Mouse (Mus musculus): ENCODE results near the gene Paip2b. TPM values are rescaled to one million over a fixed set of nuclear protein-coding genes. Genes with fewer than 3 reads are reported as not detected.
"Not testable (repeated sequence)": the region's sequence is repeated elsewhere in the genome, so short reads cannot be mapped to it uniquely, and the experiment has no call there.

Gene Paip2b
- polyA plus RNA-seq, 1 experiment from 2014 or later: 4.9 TPM

GRCm38 (mm10) chr6:83795492-83795900 lies 36.0 kb downstream of the Paip2b start:
- Histone ChIP-seq H3K4me1 (peaks cover 32% of the 10 kb centered on the region), H3K4me3 (peak overlapping the region; percentile 71), H3K9me3 (replicated peaks) (no peaks in the 10 kb centered on the region), H3K36me3 (peaks cover 4% of the 10 kb centered on the region; the same call in 1 of the 2 replicates), H3K27me3 (replicated peaks) (0 out of 2 replicates have a peak, but pooled peaks cover 14% of the 10 kb centered on the region), H3K9ac (peak overlapping the region; percentile 72), H3K27ac (peak overlapping the region; percentile 96), H3K4me2 (peak overlapping the region; percentile 97)
- ATAC-seq: peak; percentile 14
- 4% methylated on average over 13 of the region's 13 CpGs for WGBS (ENCODE audit: insufficient replicate concordance)

- WGBS (ENCODE audit: insufficient replicate concordance): under 1% methylated on average over 43 of the region's 43 CpGs
- H3K36me3 ChIP-seq: no peaks in the 10 kb centered on the region; the same call in 1 of the 2 replicates
- peak within 1 kb of the TSS; percentile 97 for H3K4me2 ChIP-seq
- H3K9ac ChIP-seq: peak within 1 kb of the TSS; percentile 72
- 0 out of 2 replicates have a peak, but pooled peaks cover 14% of the 10 kb centered on the region for H3K27me3 ChIP-seq (replicated peaks)
- peak within 1 kb of the TSS; percentile 96 for H3K27ac ChIP-seq
- peak within 1 kb of the TSS; percentile 71 for H3K4me3 ChIP-seq
- H3K4me1 ChIP-seq: peaks cover 32% of the 10 kb centered on the region
- peak; percentile 95 for ATAC-seq
- H3K9me3 ChIP-seq (replicated peaks): no peaks in the 10 kb centered on the region
These were observed 36.7 kb downstream of the Paip2b start, which contains the start of gene Nagk for GRCm38 (mm10) chr6:83794760-83795296. Nagk (plus strand) TSS chr6:83794982.

GRCm38 (mm10) chr6:83791251-83791890 lies 40.2 kb downstream of the Paip2b start:
- Histone ChIP-seq H3K36me3 (no peaks in the 10 kb centered on the region), H3K9ac (no peak overlapping the region), H3K4me3 (no peak overlapping the region), H3K27me3 (replicated peaks) (0 out of 2 replicates have a peak, but pooled peaks cover 7% of the 10 kb centered on the region), H3K9me3 (replicated peaks) (no peaks in the 10 kb centered on the region), H3K4me2 (no peak overlapping the region), H3K4me1 (peaks cover 30% of the 10 kb centered on the region), H3K27ac (no peak overlapping the region)
- 26% methylated on average over 4 of the region's 4 CpGs for WGBS (ENCODE audit: insufficient replicate concordance)
- ATAC-seq: no peak

DNA sequence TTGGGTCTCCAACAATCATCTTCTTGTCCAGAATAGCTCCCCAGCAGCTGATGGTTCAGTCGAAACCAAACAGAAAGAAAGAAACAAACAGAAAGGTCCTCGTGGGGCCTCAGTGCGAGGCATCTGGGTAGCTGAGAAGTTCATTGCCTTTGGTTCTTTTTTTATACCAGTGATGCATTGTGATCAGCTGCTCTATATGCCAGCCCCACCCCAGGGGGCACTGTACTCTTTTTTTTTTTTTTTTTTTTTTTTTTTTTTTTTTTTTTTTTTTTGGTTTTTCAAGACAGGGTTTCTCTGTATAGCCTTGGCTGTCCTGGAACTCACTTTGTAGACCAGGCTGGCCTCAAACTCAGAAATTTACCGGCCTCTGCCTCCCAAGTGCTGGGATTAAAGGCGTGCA lies 41.0 kb downstream of the Paip2b start:
- H3K9me3 ChIP-seq (replicated peaks); H3K36me3 ChIP-seq; ATAC-seq; H3K27me3 ChIP-seq (replicated peaks); H3K4me2 ChIP-seq; H3K9ac ChIP-seq; H3K4me3 ChIP-seq; H3K27ac ChIP-seq: not testable (repeated sequence)
- peaks cover 27% of the 10 kb centered on the region for H3K4me1 ChIP-seq
- 73% methylated on average over 5 of the region's 5 CpGs for WGBS (ENCODE audit: insufficient replicate concordance)

DNA sequence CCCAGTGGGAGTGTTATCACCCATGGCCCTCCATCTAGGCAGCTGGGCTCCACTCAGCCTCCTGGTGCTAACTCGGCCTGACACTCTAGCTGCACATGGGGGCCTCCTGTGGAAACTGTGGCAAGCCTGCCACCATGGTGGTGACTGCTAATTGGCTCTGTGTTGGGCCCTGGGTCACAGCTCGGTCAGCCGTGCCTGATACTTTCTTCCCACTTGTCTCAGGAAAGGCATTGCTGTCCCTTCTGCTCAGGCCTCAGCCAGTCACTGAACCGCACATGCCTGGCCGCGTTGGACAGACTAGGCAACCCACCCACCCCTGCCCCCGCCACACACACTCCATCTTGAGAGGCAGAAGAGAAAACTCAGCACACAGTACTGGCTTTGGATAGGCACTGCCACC lies 43.0 kb downstream of the Paip2b start:
- H3K27ac ChIP-seq: no peak overlapping the region
- no peak overlapping the region for H3K4me2 ChIP-seq
- WGBS (ENCODE audit: insufficient replicate concordance): 76% methylated on average over 7 of the region's 7 CpGs
- ATAC-seq: no peak
- no peaks in the 10 kb centered on the region for H3K36me3 ChIP-seq
- no peak overlapping the region for H3K9ac ChIP-seq
- no peak overlapping the region for H3K4me3 ChIP-seq
- peaks cover 9% of the 10 kb centered on the region for H3K27me3 ChIP-seq (replicated peaks)
- peaks cover 9% of the 10 kb centered on the region for H3K4me1 ChIP-seq
- H3K9me3 ChIP-seq (replicated peaks): no peaks in the 10 kb centered on the region

DNA sequence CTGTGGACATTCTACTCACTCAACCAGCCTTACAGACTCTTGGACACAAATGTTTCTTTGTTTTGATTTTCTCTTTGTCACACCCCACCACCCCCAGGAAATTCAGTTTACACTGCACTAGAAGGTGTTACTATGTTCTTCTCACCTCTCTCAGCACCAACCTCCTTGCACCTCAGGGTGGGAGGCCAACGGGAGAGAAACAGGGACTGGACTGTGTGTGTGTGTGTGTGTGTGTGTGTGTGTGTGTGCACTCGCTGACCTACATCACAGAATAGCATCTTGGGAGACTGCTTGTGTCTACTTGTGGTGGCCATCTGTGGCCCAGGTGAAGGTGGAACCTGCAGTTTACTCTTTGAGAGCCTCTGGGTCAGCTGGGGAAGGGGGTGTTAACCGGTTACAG lies 45.1 kb downstream of the Paip2b start:
- no peaks in the 10 kb centered on the region for H3K36me3 ChIP-seq
- no peak overlapping the region for H3K4me3 ChIP-seq
- ATAC-seq: no peak
- peaks cover 16% of the 10 kb centered on the region for H3K27me3 ChIP-seq (replicated peaks)
- 58% methylated on average over 3 of the region's 3 CpGs for WGBS (ENCODE audit: insufficient replicate concordance)
- H3K9ac ChIP-seq: no peak overlapping the region
- H3K27ac ChIP-seq: no peak overlapping the region
- no peaks in the 10 kb centered on the region for H3K9me3 ChIP-seq (replicated peaks)
- peaks cover 5% of the 10 kb centered on the region for H3K4me1 ChIP-seq
- H3K4me2 ChIP-seq: no peak overlapping the region

DNA sequence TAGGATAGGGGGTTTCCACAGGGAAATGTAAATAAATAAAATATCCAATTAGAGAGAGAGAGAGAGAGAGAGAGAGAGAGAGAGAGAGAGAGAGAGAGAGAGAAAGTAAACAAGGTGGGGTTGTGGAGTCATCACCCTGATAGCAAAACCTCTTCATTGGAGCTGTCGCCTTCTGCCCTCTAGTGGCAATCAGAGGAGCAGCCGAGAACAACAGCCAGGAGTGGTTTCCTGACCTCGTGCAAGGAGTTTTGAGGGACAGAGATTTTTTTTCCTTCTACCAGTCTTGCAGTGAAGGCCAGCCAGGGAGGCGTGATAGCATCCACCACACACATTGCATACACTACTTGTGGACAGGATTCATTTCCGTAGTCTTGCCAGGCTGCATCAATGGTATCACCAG lies 52.5 kb downstream of the Paip2b start:
- Histone ChIP-seq H3K36me3 (no peaks in the 10 kb centered on the region), H3K27me3 (replicated peaks) (peaks cover 7% of the 10 kb centered on the region; the same call in 1 of the 2 replicates), H3K27ac (no peak overlapping the region), H3K9me3 (replicated peaks) (no peaks in the 10 kb centered on the region), H3K4me3 (no peak overlapping the region), H3K9ac (no peak overlapping the region), H3K4me1 (peaks cover 19% of the 10 kb centered on the region), H3K4me2 (peak overlapping the region; percentile 14; the same call in 1 of the 2 replicates)
- ATAC-seq: no peak
- 6% methylated on average over 5 of the region's 5 CpGs for WGBS (ENCODE audit: insufficient replicate concordance)

- H3K27me3 ChIP-seq (replicated peaks): 0 out of 2 replicates have a peak, but pooled peaks cover 7% of the 10 kb centered on the region
- H3K27ac ChIP-seq: no peak overlapping the region
These were observed 53.2 kb downstream of the Paip2b start for GRCm38 (mm10) chr6:83778306-83778705.

DNA sequence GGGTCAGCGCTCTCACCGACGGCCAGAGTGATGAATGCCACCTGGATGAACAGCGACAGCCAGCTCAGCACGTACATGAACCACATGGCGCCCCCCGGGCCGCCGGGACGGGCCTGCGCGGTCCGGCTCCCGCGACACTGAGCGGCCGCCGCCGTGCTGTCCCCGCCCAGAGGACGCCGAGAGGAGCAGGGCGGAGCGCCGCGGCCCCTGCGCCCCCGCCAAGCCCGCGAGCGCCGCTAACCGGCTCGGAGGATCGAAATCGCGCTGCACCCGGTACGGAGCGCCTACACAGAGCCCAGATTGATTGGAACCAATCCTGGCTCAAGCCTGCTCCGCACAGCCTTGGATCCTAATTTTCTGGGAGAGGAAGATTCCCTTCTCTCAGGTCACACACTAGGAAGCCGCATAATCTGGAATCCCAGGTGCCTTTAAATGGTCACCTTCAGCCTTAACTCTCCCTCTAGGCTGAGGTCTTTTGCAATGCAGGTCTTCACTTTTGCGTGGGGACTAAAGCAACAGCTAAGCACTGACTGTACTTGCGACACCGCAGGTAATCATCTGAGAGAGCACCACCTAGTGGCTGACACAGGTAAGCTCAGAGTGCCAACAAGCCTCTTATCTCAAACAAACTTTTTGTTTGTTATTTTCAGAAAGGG lies 55.8 kb downstream of the Paip2b start, which contains the start of gene Tex261:
Tex261 (minus strand) TSS at position 176 of the 656 bp plus-strand sequence.
- H3K4me2 ChIP-seq: peak within 1 kb of the TSS; percentile 93
- under 1% methylated on average over 45 of the region's 45 CpGs for WGBS (ENCODE audit: insufficient replicate concordance)
- H3K27me3 ChIP-seq (replicated peaks): no peaks in the 10 kb centered on the region

More at GRCm38 (mm10) chr6:83778306-83778705, 53.2 kb downstream of the Paip2b start:
- H3K4me1 ChIP-seq: peaks cover 26% of the 10 kb centered on the region
- WGBS (ENCODE audit: insufficient replicate concordance): 70% methylated on average over 7 of the region's 7 CpGs
- no peaks in the 10 kb centered on the region for H3K9me3 ChIP-seq (replicated peaks)
- no peak overlapping the region for H3K4me2 ChIP-seq
- no peak overlapping the region for H3K9ac ChIP-seq
- peaks cover 5% of the 10 kb centered on the region for H3K36me3 ChIP-seq
- no peak overlapping the region for H3K4me3 ChIP-seq
- ATAC-seq: no peak

GRCm38 (mm10) chr6:83774781-83775563 lies 56.6 kb downstream of the Paip2b start:
- Histone ChIP-seq H3K9me3 (replicated peaks) (no peaks in the 10 kb centered on the region), H3K4me1 (peaks cover 26% of the 10 kb centered on the region), H3K4me2 (peak overlapping the region; percentile 93), H3K27ac (peak overlapping the region; percentile 86), H3K36me3 (peaks cover 37% of the 10 kb centered on the region), H3K9ac (peak overlapping the region; percentile 96), H3K27me3 (replicated peaks) (no peaks in the 10 kb centered on the region), H3K4me3 (peak overlapping the region; percentile 95)
- ATAC-seq: peak; percentile 56
- WGBS (ENCODE audit: insufficient replicate concordance): 1% methylated on average over 14 of the region's 14 CpGs

More for the DNA sequence above, 55.8 kb downstream of the Paip2b start, which contains the start of gene Tex261:
- Histone ChIP-seq H3K27ac (peak within 1 kb of the TSS; percentile 86), H3K9me3 (replicated peaks) (no peaks in the 10 kb centered on the region), H3K4me1 (peaks cover 26% of the 10 kb centered on the region), H3K4me3 (peak within 1 kb of the TSS; percentile 95), H3K9ac (peak within 1 kb of the TSS; percentile 96), H3K36me3 (peaks cover 31% of the 10 kb centered on the region)
- ATAC-seq: peak; percentile 92

DNA sequence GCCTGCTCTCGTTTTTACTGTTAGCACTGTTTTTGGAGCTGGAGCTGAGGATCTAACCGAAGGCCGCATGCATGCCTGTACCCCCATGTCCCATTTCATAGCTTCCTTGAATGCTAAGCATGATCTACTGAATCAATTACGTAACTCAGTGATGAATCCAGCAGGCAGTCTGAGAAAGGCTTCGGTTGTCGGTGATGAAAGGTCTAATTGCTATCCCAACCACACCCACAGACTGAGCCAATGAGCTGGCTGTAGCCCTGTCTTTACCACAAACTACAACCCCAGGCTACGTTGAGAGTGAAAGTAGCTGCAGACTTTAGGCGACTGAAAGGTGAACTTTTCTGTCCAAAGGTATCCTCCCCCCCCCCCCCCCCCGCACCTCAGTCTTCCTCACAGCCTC lies 57.4 kb downstream of the Paip2b start:
- WGBS (ENCODE audit: insufficient replicate concordance): 62% methylated on average over 8 of the region's 9 CpGs
- H3K27ac ChIP-seq: peak overlapping the region; percentile 86; the same call in 1 of the 2 replicates
- H3K4me2 ChIP-seq: peak overlapping the region; percentile 93
- ATAC-seq: no peak
- H3K27me3 ChIP-seq (replicated peaks): no peaks in the 10 kb centered on the region
- H3K4me1 ChIP-seq: peaks cover 26% of the 10 kb centered on the region
- H3K36me3 ChIP-seq: peaks cover 45% of the 10 kb centered on the region
- H3K9ac ChIP-seq: peak overlapping the region; percentile 96
- H3K4me3 ChIP-seq: peak overlapping the region; percentile 95
- H3K9me3 ChIP-seq (replicated peaks): no peaks in the 10 kb centered on the region
